Mouse (Mus musculus) small intestine, adult 2 months (tissue): ENCODE measurements at regions not wholly inside any gene's neighbourhood (a gene's known extent, or its start where the extent isn't known, plus 50 kb on each side); places are given as distances from the start of the nearest gene placed in this dataset.

Source experiments
- CTCF ChIP-seq: fragments of 200-500 bp; IDR thresholded peaks from 2 replicates; pipeline ENCODE4 v1.5.1; 2012; ENCODE audit warnings: low read depth, mild to moderate bottlenecking, control low read depth, inconsistent platforms, low read length, moderate library complexity, mixed read lengths; ENCODE audit not compliant: insufficient replicate concordance, insufficient read length; ENCODE audit errors: extremely low read depth
- POLR2A ChIP-seq: fragments of 200-500 bp; IDR thresholded peaks from 2 replicates; pipeline ENCODE4 v1.6.1; 2012; ENCODE audit warnings: low read depth, mild to moderate bottlenecking, control low read depth, inconsistent platforms, low read length, moderate library complexity

DNA sequence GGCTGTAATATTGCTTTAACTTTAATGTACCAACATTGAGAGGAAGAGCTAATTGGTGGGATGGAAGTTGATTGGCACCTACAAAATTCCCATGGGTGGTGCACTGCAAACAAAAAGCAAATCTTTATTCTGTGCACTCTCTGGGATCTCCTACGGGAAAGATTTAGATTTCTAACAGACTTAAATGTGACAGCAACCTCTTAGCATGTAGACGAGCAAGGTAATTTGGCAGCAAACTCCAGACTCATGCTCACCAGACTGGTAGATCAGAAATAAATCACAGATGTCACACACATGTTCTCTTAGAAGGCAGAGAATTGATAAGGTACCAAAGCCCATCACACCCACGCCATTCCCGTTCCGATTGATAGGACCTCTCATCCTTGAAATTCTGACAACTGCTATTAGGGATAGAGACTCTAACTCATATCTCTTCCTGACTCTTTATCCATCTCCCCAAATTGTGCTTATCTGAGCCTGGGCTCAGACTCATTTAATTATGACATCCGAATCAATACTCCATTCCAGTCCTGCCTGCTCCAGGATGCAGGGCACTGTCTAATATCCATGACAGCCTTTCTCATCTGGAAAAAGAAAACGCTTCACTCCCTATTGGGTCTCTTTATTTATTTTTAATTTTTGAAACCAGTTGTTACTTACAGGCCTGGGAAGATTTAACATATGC, 356.9 kb upstream of the Sash1 start:
- no peak for TF ChIP-seq CTCF
- no peak for TF ChIP-seq POLR2A
